Mouse (Mus musculus) small intestine, adult 2 months (tissue): ENCODE results near the gene Saal1. TPM values are rescaled to one million over a fixed set of nuclear protein-coding genes. Genes with fewer than 3 reads are reported as not detected.
"Not testable (repeated sequence)": the region's sequence is repeated elsewhere in the genome, so short reads cannot be mapped to it uniquely, and the experiment has no call there.

Experiments used
- H3K27ac ChIP-seq: fragments of 200-500 bp; 2 replicates; pipeline ENCODE4 v1.5.1; 2012; ENCODE audit warnings: low read depth, low read length, control low read depth, inconsistent platforms; ENCODE audit not compliant: insufficient read depth
- H3K27me3 ChIP-seq: fragments of 200-500 bp; 2 replicates; pipeline ENCODE4 v1.6.1; 2012; ENCODE audit warnings: mild to moderate bottlenecking, moderate library complexity, low read length, inconsistent platforms; ENCODE audit not compliant: control insufficient read depth, insufficient read depth
- H3K36me3 ChIP-seq: fragments of 200-500 bp; 2 replicates; pipeline ENCODE4 v1.6.1; 2012; ENCODE audit warnings: mild to moderate bottlenecking, low read length, control low read depth, inconsistent platforms; ENCODE audit not compliant: control insufficient read depth, insufficient read depth
- H3K4me1 ChIP-seq: fragments of 200-500 bp; 2 replicates; pipeline ENCODE4 v1.6.1; 2012; ENCODE audit warnings: low read length, inconsistent platforms, mixed read lengths; ENCODE audit not compliant: control insufficient read depth, insufficient read depth, insufficient read length
- H3K4me3 ChIP-seq: fragments of 200-500 bp; 2 replicates; pipeline ENCODE4 v1.5.1; 2012; ENCODE audit warnings: low read depth, mild to moderate bottlenecking, control low read depth, inconsistent platforms, low read length, moderate library complexity
- CTCF ChIP-seq: fragments of 200-500 bp; IDR thresholded peaks from 2 replicates; pipeline ENCODE4 v1.5.1; 2012; ENCODE audit warnings: low read depth, mild to moderate bottlenecking, control low read depth, inconsistent platforms, low read length, moderate library complexity, mixed read lengths; ENCODE audit not compliant: insufficient replicate concordance, insufficient read length; ENCODE audit errors: extremely low read depth
- POLR2A ChIP-seq: fragments of 200-500 bp; IDR thresholded peaks from 2 replicates; pipeline ENCODE4 v1.6.1; 2012; ENCODE audit warnings: low read depth, mild to moderate bottlenecking, control low read depth, inconsistent platforms, low read length, moderate library complexity
- WGBS: fragments of 180-500 bp; shearing (Covaris S2); methylation state at CpG from one replicate; pipeline ENCODE4 v1.1.7; 2018; 5-methylcytosine and 5-hydroxymethylcytosine counted together
- polyA plus RNA-seq: library from polyadenylated mRNA; depleted of rRNA; stranded (reverse); fragments of >200 nt; gene quantifications from 2 replicates; pipeline ENCODE4 v1.2.3, GENCODE M21; 2012

Gene Saal1
- polyA plus RNA-seq, 1 experiment = 3.5 TPM

DNA sequence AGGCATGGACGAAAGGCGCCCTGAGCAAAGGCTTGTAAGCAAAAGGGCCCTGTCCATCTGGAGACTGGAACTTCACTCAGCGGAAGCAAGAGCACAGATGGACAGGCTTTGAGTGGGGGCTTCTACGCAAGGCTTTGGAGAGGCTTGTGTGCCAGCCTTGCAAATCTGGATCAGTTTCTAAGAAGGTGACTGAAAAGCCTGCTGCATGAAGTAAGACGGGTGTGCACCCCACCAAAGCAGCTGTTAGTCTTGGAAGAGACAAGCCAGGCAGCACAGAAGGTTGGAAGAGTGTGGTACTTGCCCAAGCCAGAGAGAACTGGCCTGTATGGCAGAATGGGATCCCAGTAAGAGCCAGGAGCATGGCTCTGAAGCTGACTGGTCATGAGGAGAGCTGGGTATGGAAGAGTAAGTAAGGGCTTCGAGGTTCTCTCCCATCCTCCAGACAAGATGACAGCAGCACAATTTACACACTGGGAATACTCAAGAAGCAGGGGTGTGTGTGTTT lies 9.9 kb downstream of the Saal1 start:
- no peak for TF ChIP-seq CTCF
- no peak for TF ChIP-seq POLR2A
- peaks cover 66% of the 10 kb centered on the region for H3K36me3 ChIP-seq
- WGBS = 86% methylated on average over 6 of the region's 6 CpGs

GRCm38 (mm10) chr7:46696754-46697153 lies 13.7 kb downstream of the Saal1 start:
- no peak overlapping the region for H3K27ac ChIP-seq
- WGBS = 67% methylated on average over 1 of the region's 1 CpGs
- H3K36me3 ChIP-seq = peaks cover 44% of the 10 kb centered on the region
- H3K27me3 ChIP-seq = no peaks in the 10 kb centered on the region
- TF ChIP-seq CTCF (no peak), POLR2A (no peak)
- no peaks in the 10 kb centered on the region for H3K4me1 ChIP-seq
- no peak overlapping the region for H3K4me3 ChIP-seq

More for the DNA sequence above, 9.9 kb downstream of the Saal1 start:
- no peak overlapping the region for H3K4me3 ChIP-seq
- no peaks in the 10 kb centered on the region for H3K4me1 ChIP-seq
- no peak overlapping the region for H3K27ac ChIP-seq
- H3K27me3 ChIP-seq = no peaks in the 10 kb centered on the region

DNA sequence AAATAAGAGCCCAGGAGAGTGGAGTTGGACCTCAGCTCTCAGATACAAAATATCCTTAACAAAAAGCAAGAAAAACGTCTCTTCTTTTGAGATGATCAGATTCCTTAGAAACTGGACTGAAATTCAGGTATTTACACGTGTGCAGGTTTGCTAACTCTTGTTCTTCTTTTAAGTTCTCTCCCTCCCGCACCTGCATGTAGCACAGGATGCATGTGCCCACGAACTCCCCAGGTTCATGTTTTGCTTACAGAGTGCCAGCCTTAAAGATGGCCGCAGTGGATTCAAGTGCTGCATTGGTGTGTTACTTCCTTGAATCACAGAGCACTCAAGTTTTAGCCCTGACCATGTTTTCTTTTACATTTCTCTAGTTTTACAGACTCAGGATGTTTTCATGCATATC lies 23.7 kb downstream of the Saal1 start:
- peaks cover 17% of the 10 kb centered on the region for H3K36me3 ChIP-seq
- H3K27ac ChIP-seq = no peak overlapping the region
- no peaks in the 10 kb centered on the region for H3K4me1 ChIP-seq
- no peaks in the 10 kb centered on the region for H3K27me3 ChIP-seq
- no peak overlapping the region for H3K4me3 ChIP-seq
- WGBS = 82% methylated on average over 5 of the region's 5 CpGs
- no peak for TF ChIP-seq POLR2A
- TF ChIP-seq CTCF = no peak

GRCm38 (mm10) chr7:46680732-46681131 lies 29.7 kb downstream of the Saal1 start:
- Histone ChIP-seq H3K27ac (no peak overlapping the region), H3K4me3 (no peak overlapping the region), H3K4me1 (no peaks in the 10 kb centered on the region), H3K36me3 (no peaks in the 10 kb centered on the region), H3K27me3 (no peaks in the 10 kb centered on the region)
- no peak for TF ChIP-seq CTCF
- no peak for TF ChIP-seq POLR2A

DNA sequence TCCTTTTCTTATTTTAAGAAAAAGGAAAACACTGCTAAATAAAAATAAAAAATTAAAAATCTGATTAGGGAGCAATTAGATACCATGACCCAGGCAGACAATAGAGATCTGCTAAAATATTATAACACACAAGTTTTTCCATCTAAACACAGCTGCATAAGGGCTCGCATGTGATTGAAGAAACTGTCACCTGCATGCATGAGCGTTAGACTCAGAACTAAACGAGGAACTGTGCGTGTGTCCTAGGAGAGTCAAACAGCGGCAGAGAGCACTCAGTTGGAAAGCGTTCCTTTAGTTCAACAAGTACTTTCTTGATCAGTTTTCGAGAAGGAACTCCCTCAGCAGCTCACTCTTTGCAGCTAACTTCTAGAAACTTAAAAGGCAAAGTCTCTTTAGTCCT lies 31.4 kb downstream of the Saal1 start:
- not testable (repeated sequence) for H3K4me3 ChIP-seq, H3K36me3 ChIP-seq, H3K4me1 ChIP-seq, H3K27me3 ChIP-seq, H3K27ac ChIP-seq
- WGBS = 81% methylated on average over 7 of the region's 7 CpGs

DNA sequence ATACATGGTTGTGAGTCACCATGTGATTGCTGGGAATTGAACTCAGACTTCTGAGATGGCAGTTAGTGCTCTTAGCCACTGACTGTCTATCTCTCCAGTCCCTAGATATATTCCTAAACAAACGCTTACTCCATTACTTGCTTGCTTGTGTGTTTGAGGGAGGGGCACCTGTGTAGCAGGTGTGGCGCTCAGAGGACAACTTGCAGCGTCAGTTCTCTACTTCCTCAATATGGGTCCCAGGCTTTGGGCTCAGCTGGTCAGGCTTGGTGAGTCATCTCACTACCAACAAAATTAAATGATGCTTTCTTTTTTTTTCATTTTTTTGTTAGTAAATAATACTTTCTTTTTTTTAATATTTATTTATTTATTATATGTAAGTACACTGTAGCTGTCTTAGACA lies 32.1 kb downstream of the Saal1 start:
- no peaks in the 10 kb centered on the region for H3K36me3 ChIP-seq

GRCm38 (mm10) chr7:46676808-46677360 lies 33.6 kb downstream of the Saal1 start:
- Histone ChIP-seq H3K4me1 (no peaks in the 10 kb centered on the region), H3K4me3 (no peak overlapping the region), H3K27ac (no peak overlapping the region), H3K27me3 (no peaks in the 10 kb centered on the region; the same call in 1 of the 2 replicates), H3K36me3 (no peaks in the 10 kb centered on the region)
- WGBS = 30% methylated on average over 5 of the region's 5 CpGs
- TF ChIP-seq CTCF (no peak), POLR2A (no peak)

More for the DNA sequence above, 32.1 kb downstream of the Saal1 start:
- Histone ChIP-seq H3K4me3 (no peak overlapping the region), H3K4me1 (no peaks in the 10 kb centered on the region), H3K27ac (no peak overlapping the region), H3K27me3 (no peaks in the 10 kb centered on the region; the same call in 1 of the 2 replicates)
- 36% methylated on average over 3 of the region's 3 CpGs for WGBS
- no peak for TF ChIP-seq POLR2A
- TF ChIP-seq CTCF = no peak
